Mouse (Mus musculus): ENCODE results near the gene Hist1h3c.
"Not testable (repeated sequence)": the region's sequence is repeated elsewhere in the genome, so short reads cannot be mapped to it uniquely, and the experiment has no call there.

The Hist1h3c gene

GRCm38 (mm10) chr13:23745381-23746161 lies at the start of gene Hist1h3c:
TSS of gene Hist1h3c (minus strand) at chr13:23745602.
- DNase-seq, result peak; percentile 77

GRCm38 (mm10) chr13:23792520-23792919 lies 47.1 kb upstream of the Hist1h3c start:
- DNase-seq, result peak; percentile 36

GRCm38 (mm10) chr13:23779025-23779424 lies 33.6 kb upstream of the Hist1h3c start:
- DNase-seq, result no peak

- DNase-seq, result no peak
These were observed 32.9 kb upstream of the Hist1h3c start for GRCm38 (mm10) chr13:23778339-23778738.

DNA sequence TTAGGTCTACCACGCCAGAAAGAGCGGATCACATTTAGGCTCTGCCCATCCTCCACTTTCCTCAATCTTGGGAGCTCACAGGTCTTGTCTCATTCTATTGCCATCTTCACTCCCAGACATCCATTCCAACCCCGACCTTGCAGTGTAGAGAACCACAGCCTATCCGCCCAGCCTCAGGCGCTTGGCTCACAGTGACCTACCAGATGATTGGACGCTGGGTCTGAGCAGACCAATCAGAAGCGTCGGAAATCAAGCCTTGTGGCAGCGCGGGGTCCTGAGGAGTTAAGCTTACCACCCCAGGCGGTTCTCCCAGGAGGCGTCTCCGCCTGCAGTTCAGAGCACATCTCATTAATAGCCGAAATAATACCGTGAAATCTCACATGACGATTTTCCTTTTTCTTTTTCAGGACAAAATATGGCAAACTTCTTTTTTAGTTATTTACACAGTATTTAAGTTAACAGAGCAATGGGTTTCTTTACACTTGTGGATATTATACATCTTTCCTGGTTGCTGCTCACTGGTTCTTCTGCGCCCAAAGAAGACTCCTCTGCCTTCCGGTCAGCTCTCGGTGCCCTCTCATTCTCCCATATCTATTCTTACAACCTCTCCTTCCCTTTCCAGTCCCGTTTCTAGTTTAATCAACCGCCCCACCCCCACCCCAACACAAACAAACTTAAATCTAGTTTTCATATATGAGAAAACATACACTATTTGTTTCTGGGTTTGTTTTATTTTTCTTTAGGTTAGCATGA lies 27.3 kb upstream of the Hist1h3c start:
- peak; percentile 40 for DNase-seq

DNA sequence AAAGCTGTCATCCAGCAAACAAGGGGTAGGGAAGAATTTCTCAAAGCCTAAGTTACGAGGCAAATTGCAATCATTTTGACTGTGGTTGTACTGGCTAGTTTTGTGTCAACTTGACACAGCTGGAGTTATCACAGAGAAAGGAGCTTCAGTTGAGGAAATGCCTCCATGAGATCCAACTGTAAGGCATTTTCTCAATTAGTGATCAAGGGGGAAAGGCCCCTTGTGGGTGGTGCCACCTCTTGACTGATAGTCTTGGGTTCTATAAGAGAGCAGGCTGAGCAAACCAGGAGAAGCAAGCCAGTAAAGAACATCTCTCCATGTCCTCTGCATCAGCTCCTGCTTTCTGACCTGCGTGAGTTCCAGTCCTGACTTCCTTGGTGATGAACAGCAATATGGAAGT lies 24.2 kb upstream of the Hist1h3c start, which contains the start of gene Trim38:
Gene Trim38 (plus strand): TSS at position 301 of the 400 bp plus-strand sequence.
- not testable (repeated sequence) for DNase-seq

- DNase-seq, result no peak
These were observed 23.5 kb upstream of the Hist1h3c start for GRCm38 (mm10) chr13:23768834-23769397.

DNA sequence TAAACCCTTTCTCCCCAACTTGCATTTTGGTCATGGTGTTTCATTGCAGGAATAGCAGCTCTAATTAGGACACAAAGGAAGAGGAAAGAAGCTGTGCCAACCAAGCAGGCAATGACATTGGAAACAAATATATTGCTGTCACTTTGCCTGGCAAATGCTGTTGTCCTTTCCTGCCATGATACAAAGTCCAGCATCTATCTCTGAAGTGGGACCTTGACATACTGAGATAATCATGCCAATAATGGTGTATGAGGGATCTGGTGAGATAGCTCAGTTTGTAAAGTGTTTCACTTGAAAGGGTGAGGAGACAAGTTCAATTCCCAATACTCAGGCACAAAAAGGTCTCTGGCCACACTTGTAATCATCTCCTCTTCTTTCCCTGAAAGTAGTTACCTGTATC lies 21.4 kb upstream of the Hist1h3c start:
- DNase-seq, result no peak

- no peak for DNase-seq
These were observed 19.7 kb upstream of the Hist1h3c start for GRCm38 (mm10) chr13:23765172-23765513.

- DNase-seq, result no peak
These were observed 19.1 kb upstream of the Hist1h3c start for GRCm38 (mm10) chr13:23764324-23765171.

DNA sequence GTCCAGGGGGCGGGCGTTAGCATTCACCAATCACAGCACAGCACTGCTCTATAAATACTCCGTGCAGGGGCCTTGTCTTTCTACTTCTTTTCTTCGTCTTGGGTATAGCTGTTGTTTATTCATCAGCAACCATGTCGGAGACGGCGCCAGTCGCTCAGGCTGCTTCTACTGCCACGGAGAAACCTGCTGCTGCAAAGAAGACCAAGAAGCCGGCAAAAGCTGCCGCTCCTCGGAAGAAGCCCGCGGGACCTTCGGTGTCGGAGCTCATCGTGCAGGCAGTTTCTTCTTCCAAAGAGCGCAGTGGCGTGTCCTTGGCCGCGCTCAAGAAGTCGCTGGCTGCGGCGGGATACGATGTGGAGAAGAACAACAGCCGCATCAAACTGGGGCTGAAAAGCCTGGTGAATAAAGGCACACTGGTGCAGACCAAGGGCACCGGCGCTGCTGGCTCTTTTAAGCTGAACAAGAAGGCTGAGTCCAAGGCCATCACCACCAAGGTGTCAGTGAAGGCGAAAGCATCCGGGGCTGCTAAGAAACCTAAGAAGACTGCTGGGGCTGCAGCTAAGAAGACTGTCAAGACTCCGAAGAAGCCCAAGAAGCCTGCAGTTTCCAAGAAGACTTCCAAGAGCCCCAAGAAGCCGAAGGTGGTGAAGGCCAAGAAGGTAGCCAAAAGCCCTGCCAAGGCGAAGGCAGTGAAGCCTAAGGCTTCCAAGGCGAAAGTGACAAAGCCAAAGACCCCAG lies 18.4 kb upstream of the Hist1h3c start, which contains the start of gene Hist1h1a:
Gene Hist1h1a (plus strand): TSS at position 81 of the 738 bp plus-strand sequence.
- peak; percentile 81 for DNase-seq

DNA sequence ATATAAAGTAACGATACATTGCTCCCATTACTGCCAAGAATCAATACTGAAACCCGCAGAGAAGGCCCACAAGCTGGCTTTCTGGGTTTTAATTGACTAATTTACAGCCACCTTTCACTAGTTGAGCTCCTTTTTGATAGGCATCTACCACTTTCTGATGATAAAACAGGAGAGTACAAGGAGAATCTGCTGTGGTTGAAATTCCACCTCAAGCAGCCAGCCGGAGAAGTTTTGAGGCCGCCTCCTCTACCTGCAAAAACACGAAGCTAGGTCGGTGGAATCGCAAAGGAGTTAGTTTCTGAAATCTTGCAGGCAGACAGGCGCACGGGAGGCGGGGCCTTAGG lies 17.8 kb upstream of the Hist1h3c start:
- no peak for DNase-seq

DNA sequence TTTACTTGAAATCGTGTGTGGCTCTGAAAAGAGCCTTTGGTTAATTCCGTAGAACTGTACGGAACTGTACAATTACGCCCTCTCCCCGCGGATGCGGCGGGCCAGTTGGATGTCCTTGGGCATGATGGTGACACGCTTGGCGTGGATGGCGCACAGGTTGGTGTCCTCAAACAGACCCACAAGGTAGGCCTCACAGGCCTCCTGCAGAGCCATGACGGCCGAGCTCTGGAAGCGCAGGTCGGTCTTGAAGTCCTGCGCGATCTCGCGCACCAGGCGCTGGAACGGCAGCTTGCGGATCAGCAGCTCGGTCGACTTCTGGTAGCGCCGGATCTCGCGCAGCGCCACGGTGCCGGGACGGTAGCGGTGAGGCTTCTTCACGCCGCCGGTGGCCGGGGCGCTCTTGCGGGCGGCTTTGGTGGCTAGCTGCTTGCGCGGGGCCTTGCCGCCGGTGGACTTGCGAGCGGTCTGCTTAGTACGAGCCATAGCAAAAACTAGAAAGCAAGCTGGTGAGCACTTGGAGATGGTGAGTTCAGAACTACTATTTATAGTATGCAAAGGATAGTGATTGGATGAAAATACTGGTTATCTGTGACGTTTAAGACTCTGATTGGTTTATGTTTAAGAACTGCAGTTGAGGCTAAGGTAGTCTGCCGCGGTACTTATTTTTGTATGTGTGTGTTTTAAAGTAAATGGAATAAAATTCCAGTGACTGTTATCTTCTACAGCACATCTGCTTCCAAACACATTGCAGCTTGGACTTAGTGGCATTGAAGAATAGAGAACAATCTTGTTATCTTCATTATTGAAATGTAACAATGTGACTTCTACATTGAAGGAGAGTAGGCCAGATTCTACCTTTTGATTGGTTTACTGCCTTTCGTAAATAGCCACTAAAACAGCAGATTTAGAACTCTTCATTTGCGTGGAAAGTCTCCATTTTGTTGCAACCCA lies 16.7 kb upstream of the Hist1h3c start, which contains the start of gene Hist1h3a:
Gene Hist1h3a (minus strand): TSS at position 516 of the 951 bp plus-strand sequence.
- DNase-seq, result peak; percentile 49

GRCm38 (mm10) chr13:23760972-23761864 lies 15.8 kb upstream of the Hist1h3c start, which contains the start of gene Hist1h4a:
TSS of gene Hist1h4a (minus strand) at chr13:23761230.
- peak; percentile 99 for DNase-seq

DNA sequence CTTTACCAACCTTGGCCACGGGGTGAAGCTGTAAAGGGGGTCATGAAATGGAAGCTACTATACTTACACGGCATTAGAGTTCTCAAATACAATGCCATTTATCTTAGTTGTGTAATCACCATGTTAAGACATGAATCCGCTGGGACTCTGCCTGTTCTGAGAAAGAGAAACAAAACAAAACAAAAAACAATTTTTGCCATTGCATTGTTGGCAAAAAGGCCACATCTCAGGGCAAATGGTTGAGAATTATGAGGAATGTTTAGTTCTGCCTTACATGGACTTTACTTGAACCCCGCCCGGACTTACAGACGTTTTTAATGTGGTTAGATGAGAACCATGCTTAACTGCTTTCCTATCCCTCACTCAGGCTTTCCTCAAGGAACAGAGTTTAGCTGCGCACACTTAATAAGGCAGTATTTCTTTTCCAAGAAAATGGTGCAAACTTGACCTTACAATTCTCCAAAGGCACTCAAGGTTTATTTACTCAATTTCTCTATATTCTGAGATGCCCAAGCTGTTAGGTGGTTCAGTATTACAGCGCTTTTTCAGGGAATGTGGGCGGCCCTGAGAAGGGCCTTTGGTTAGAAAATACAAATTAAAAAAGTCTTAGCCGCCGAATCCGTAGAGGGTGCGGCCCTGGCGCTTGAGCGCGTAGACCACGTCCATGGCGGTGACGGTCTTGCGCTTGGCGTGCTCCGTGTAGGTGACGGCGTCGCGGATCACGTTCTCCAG lies 15.0 kb upstream of the Hist1h3c start:
- DNase-seq, result no peak

GRCm38 (mm10) chr13:23759916-23760239 lies 14.5 kb upstream of the Hist1h3c start:
- no peak for DNase-seq

DNA sequence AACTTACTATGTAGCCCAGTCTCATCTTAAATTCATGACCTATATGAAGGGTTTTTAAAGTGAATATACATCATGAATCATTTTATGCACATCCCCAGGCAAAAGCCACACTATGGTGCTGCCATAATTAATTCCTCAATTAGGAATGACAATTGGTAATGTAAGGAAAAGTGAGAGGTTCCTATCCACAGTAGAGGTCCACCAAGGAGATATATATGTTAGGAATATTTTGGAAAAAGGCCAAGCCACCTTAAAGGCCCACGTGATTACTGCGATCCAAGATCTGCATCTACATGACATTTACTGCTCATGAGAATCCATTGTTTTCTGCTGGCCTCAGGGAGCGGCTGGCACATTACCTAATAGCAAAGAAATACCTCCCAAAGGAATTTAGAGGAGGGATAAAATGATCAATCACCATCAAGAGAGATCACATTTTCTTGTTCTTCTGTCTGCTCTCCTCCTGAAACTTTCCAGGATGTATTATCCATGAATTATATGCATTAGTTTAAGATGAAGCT lies 13.9 kb upstream of the Hist1h3c start:
- no peak for DNase-seq

DNA sequence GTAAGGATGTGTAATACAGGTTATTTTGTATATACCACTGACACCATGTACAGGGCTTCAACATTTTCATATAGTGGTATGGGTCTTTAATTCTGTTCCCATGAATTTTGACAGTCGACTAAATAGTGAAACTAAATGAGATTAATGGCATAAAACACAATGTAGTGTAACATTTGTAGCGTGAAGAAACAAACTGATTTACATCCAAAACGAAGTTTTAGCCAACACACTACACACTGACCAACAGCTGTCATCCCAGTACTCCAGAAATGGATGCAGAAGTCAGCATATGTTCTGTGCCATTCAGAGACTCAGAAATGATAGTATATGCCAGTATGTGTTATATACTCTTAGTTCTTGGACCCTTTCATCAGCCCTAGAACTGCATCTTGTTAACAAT lies 12.5 kb upstream of the Hist1h3c start:
- DNase-seq, result no peak

Data from right cerebral cortex, postnatal 25 days (tissue).